Mouse (Mus musculus) right cerebral cortex, postnatal 10 days (tissue): ENCODE measurements around the gene Tpbpb.
"Not testable (repeated sequence)": the region's sequence is repeated elsewhere in the genome, so short reads cannot be mapped to it uniquely, and the experiment has no call there.

ENCODE experiments used
- DNase-seq, 2 experiments: peaks; one replicate each; pipeline ENCODE4 v3.0.0; 2021; ENCODE audit warnings: low spot score in 2 of 2

Gene Tpbpb

DNA sequence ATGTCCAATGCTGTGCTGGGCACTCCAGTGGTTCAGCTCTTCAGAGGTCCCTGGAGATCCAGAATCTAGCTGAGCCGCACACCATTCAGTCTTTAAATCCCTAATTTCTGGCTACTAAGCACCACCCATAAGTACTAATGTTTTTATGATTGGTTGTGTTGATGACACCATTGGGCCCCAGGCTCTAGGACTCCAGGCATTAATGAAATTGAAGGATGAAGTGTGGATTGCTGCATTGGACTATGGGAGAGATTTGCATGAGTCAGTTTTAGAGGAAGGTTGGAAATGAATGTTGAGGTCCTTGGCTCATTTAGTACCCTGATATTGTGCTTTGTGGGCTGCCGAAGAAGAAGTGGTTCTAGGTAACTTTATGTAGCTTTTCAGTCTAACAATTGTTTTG is at the start of gene Tpbpb:
Gene Tpbpb, minus strand, starts transcription at position 101 of the 400 bp plus-strand sequence.
- DNase-seq: not testable (repeated sequence)

DNA sequence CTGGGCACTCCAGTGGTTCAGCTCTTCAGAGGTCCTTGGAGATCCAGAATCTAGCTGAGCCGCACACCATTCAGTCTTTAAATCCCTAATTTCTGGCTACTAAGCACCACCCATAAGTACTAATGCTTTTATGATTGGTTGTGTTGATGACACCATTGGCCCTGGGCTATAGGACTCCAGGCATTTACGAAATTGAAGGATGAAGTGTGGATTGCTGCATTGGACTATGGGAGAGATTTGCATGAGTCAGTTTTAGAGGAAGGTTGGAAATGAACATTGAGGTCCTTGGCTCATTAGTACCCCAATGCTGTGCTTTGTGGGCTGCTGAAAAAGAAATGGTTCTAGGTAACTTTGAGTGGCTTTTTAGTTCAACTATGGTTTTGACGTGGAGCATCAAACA is 37.2 kb upstream of the Tpbpb start, which contains the start of gene Tpbpa:
Gene Tpbpa, minus strand, starts transcription at position 101 of the 400 bp plus-strand sequence.
- DNase-seq: not testable (repeated sequence)

DNA sequence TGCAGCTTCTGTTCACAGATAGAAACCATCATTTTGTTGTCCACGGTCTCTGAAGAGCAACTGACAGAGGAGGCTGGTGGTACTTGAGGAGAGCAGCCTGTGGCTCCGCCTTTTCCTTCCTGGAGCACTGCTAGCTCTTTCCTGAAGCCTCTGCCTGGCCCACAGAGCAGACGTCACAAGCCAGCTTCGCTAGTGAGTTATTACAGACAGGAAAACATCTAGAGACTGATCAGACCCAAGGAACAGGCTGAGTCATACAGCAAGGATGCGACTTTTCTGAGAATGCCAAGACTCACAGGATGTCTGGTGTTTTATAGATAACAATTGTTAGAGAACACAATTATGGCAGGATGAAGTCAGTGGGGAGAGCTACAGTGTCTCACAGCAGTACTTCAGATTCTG is 31.8 kb upstream of the Tpbpb start, which contains the start of the genes Gm49391 and Ctla2a:
Gene Gm49391, minus strand, starts transcription at position 72 of the 402 bp plus-strand sequence.
Gene Ctla2a, minus strand, starts transcription at position 126 of the 402 bp plus-strand sequence.
- peak in 1 of 2 experiments; percentile 18 for DNase-seq

DNA sequence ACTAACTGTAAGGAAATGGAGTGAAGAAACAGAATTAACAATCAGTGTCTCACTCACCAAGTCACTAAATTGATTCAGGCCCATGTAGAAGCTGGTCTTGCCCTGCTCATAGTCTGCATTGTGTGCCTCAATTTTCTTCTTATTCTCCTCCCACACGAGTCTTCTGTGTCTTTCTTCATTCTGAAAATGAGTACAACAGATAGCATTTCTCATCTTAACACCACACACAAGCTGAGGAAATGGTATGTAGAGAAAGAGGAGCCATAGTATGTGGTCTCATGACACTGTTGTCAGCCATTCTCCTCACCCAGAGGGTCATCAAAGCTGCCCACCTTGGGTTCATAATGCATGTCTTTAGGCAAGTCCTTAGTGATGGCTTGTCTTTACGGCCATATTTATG is 30.8 kb upstream of the Tpbpb start, which contains the start of gene Gm49393:
Gene Gm49393, minus strand, starts transcription at position 101 of the 400 bp plus-strand sequence.
- DNase-seq: not testable (repeated sequence)

DNA sequence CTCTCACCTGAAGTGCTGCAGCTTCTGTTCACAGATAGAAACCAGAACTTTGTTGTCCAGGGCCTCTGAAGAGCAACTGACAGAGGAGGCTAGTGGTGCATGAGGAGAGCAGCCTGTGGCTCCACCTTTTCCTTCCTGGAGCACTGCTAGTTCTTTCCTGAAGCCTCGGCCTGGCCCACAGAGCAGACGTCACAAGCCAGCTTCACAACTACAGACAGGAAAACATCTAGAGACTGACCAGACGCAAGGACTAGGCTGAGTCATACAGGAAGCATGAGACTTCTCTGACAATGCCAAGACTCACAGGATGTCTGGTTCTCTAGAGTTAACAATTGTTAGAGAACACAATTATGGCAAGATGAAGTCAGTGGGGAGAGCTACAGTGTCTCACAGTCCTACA is 7.4 kb downstream of the Tpbpb start, which contains the start of gene Ctla2b:
Gene Ctla2b, minus strand, starts transcription at position 120 of the 400 bp plus-strand sequence.
- DNase-seq: peak; percentile 20 to 25

DNA sequence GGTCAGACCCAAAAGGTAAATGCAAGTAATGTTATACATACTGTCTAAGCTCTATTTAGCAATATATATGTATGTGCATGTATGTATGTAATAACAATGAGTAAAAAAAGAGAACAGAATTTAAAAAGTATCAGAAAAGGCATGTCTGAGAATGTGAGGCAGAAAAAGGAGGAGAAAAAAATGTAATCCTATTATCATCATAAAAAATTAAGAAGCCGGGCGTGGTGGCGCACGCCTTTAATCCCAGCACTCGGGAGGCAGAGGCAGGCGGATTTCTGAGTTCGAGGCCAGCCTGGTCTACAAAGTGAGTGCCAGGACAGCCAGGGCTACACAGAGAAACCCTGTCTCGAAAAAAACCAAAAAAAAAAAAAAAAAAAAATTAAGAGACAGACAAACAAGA is 7.9 kb downstream of the Tpbpb start, which contains the start of gene Gm49392:
Gene Gm49392, minus strand, starts transcription at position 101 of the 400 bp plus-strand sequence.
- DNase-seq: not testable (repeated sequence)

DNA sequence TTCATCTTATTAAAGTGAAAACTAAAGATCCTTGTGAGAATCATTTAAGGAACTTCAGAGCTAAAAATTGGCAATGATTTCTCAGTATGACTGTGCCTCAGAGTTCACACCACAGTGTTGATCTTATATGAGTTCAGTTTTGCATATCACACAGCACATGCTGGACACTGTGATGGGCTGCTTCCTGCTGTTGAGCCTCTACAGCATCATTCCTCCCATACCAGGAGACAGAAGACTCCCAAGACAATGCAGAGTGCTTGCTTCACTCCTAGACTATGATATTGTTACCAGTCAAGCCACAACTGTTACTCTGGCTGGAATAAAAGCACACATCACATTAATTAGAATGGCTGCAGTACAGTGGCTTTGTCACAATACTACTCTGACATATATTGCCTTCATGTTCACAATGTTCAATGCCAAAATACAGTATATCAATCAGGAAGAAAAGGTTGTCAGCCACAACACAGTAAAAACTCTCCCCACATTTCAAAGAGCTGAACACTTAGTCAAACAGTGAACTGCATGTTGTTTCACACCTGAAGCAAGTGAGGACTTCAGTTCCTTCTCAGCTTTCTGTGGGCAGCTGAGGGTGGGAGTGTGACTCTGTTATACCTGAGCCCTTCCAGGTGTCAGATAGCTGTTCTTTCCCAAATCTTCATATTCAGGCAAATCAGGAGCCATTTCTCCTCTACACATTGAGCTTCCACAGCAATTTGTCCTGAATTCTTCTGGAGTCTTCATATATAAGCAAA is 9.1 kb downstream of the Tpbpb start:
- no peak for DNase-seq

DNA sequence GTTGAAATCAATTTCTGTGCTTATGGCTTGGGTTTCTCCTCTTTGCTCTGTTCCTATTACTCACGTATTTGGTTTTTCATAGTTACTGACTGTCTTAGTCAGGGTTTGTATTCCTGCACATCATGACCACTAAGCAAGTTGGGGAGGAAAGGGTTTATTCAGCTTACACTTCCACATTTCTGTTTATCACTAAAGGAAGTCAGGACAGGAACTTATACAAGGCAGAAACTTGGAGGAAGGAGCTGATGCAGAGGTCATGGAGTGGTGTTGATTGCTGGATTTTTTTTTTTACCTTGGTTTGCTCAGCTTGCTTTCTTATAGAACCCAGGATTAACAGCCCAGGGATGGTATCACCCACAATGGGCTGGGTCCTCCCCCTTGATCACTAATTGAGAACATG is 12.4 kb downstream of the Tpbpb start:
- no peak for DNase-seq

DNA sequence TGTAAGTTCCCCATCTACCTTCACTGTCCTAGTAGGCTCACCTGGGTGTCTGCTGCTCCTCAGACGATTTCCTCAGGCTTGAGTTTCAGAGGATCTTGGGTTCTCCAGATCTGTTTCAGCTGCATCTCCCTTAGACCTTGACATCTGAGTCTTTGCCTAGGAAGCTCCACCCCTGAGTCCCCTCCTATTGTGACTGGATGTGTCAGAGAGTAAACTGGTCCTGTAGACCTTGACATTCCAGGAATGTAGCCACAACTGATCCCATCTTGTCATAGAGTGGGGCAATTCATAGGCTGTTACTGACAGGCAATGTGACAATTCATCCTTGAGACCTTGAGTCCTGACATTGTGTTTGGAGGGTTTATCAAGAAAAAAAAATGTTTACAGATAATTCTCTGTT is 40.4 kb downstream of the Tpbpb start, which contains the start of gene 4930486L24Rik:
Gene 4930486L24Rik, minus strand, starts transcription at position 195 of the 400 bp plus-strand sequence.
- DNase-seq: no peak
